ENCODE assay signal across 7 mouse cellular contexts in the genomic region with DNA sequence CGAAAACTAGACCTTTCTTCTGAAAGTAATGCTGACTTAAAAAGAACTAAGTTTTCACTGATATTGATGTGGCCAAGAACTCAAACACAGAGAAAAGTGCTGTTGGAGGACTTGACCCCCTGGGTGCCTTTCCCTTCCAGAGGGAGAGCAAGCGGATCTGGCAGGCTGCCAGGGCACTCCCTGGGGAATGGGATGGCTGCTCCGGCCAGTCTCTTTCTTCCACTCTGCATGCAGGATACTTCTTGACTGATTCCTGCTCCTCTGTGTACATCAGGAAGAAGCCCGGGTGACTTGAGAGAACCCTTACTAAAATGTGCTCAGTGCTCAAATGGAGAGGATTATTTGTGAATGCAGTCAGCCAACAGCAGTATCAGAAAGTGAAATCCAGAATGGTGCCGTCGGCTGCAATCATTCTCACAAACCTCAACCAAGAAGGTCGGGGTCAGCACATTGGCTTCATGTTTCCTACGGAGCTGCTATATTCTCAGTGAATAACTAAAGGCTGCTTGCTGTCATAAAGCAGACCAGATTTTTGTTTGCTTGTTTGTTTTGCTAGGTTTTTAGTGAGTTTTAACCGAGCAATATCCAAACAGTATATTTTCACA.
DNase-seq lines count a peak whose midpoint lies in the region; ATAC-seq and TF ChIP-seq lines count a peak whose summit lies in the region.

No protein-coding gene starts in this region.

- H3K4me1 ChIP-seq in intestine, embryonic 14.5 days (replicated peaks; ENCODE audit: control insufficient read depth, insufficient read depth, low read length), result peaks cover 14% of the 10 kb centered on the region
- peaks cover 26% of the 10 kb centered on the region for H3K4me1 ChIP-seq in lung, embryonic 15.5 days
- peaks cover 3% of the 10 kb centered on the region; the same call in 1 of the 2 replicates for H3K4me1 ChIP-seq in testis, adult 2 months (ENCODE audit: control insufficient read depth, insufficient read depth, low read length)

- no peak overlapping the region for H3K4me2 ChIP-seq in intestine, embryonic 14.5 days (ENCODE audit: low read length)
- peak overlapping the region; percentile 33 for H3K4me2 ChIP-seq in lung, embryonic 15.5 days

- TF ChIP-seq CTCF in testis, adult 2 months (IDR thresholded peaks at IDR 0.05; ENCODE audit: control insufficient read depth, insufficient read depth, insufficient replicate concordance, low read depth, low read length), result no peak

- no peaks in the 10 kb centered on the region for H3K27me3 ChIP-seq in intestine, embryonic 14.5 days (replicated peaks; ENCODE audit: control insufficient read depth, insufficient read depth, low read length)
- H3K27me3 ChIP-seq in lung, embryonic 15.5 days, result no peaks in the 10 kb centered on the region
- H3K27me3 ChIP-seq in testis, adult 2 months (ENCODE audit: control insufficient read depth, insufficient read depth, low read length), result no peaks in the 10 kb centered on the region

- H3K36me3 ChIP-seq in intestine, embryonic 14.5 days (ENCODE audit: control insufficient read depth, insufficient read depth, low read length), result peaks cover 15% of the 10 kb centered on the region
- H3K36me3 ChIP-seq in lung, embryonic 15.5 days, result 0 out of 2 replicates have a peak, but pooled peaks cover 3% of the 10 kb centered on the region
- H3K36me3 ChIP-seq in testis, adult 2 months (ENCODE audit: control insufficient read depth, insufficient read depth, low read length), result no peaks in the 10 kb centered on the region

- TF ChIP-seq POLR2A in testis, adult 2 months (IDR thresholded peaks at IDR 0.05; ENCODE audit: control insufficient read depth, low read depth, low read length), result no peak

- H3K9me3 ChIP-seq in intestine, embryonic 14.5 days (ENCODE audit: control insufficient read depth, low read length), result no peaks in the 10 kb centered on the region
- H3K9me3 ChIP-seq in lung, embryonic 15.5 days, result no peaks in the 10 kb centered on the region

- no peak overlapping the region for H3K27ac ChIP-seq in intestine, embryonic 14.5 days (ENCODE audit: low read depth)
- H3K27ac ChIP-seq in lung, embryonic 15.5 days, result peak overlapping the region; percentile 53
- peak overlapping the region; percentile 54; the same call in 1 of the 2 replicates for H3K27ac ChIP-seq in testis, adult 2 months (ENCODE audit: control insufficient read depth, insufficient read depth, low read depth, low read length)

- no peak overlapping the region for H3K4me3 ChIP-seq in intestine, embryonic 14.5 days (ENCODE audit: low read depth, low read length)
- no peak overlapping the region for H3K4me3 ChIP-seq in lung, embryonic 15.5 days
- no peak overlapping the region for H3K4me3 ChIP-seq in testis, adult 2 months (ENCODE audit: control insufficient read depth, low read depth, low read length)

- DNase-seq in MN1 (ENCODE audit: low spot score), result peak; percentile 71
- DNase-seq in ZHBTc4 (ENCODE audit: low read depth, low spot score), result peak; percentile 56
- DNase-seq in gastrocnemius, adult 18-20 months (ENCODE audit: low spot score), result peak; percentile 73
- DNase-seq in intestine, embryonic 14.5 days (ENCODE audit: low spot score), result peak; percentile 76
- DNase-seq in layer of hippocampus, adult 9-10 months (ENCODE audit: low spot score), result no peak

- WGBS in intestine, embryonic 14.5 days, result 27% methylated on average over 9 of the region's 9 CpGs
- WGBS in lung, embryonic 15.5 days, result 12% methylated on average over 9 of the region's 9 CpGs

- ATAC-seq in intestine, embryonic 14.5 days (replicated peaks; ENCODE audit: low FRiP score, low TSS enrichment, low read depth), result no peak
- ATAC-seq in lung, embryonic 15.5 days (ENCODE audit: borderline replicate concordance, extremely low read depth, low FRiP score, low TSS enrichment), result no peak

- H3K9ac ChIP-seq in intestine, embryonic 14.5 days (ENCODE audit: low read length), result no peak overlapping the region
- H3K9ac ChIP-seq in lung, embryonic 15.5 days, result no peak overlapping the region
